Mouse (Mus musculus) forebrain, embryonic 16.5 days (tissue): ENCODE data around the gene Mstn. TPM values are rescaled to one million over a fixed set of nuclear protein-coding genes. Genes with fewer than 3 reads are reported as not detected.
A peak's percentile ranks its signal among the peaks of the same experiment; 100 is the strongest.

Experiments
- ATAC-seq: fragments of 200-750 bp; cut with Nextera tagmentation; 2 replicates; pipeline ENCODE4 v1.8.0; 2017; ENCODE audit warnings: mild to moderate bottlenecking, moderate library complexity
- H3K27ac ChIP-seq: fragments of 300-500 bp; sonication (generic); 2 replicates; pipeline ENCODE4 v1.5.1; 2014; ENCODE audit warnings: low read length, control low read depth
- H3K27me3 ChIP-seq: fragments of 300-500 bp; sonication (generic); replicated peaks from 2 replicates; pipeline ENCODE4 v1.6.1; 2014; ENCODE audit warnings: low read length; ENCODE audit not compliant: control insufficient read depth, insufficient read depth
- H3K36me3 ChIP-seq: fragments of 300-500 bp; sonication (generic); 2 replicates; pipeline ENCODE4 v1.6.1; 2014; ENCODE audit not compliant: control insufficient read depth, insufficient read depth
- H3K4me1 ChIP-seq: fragments of 300-500 bp; sonication (generic); replicated peaks from 2 replicates; pipeline ENCODE4 v1.6.1; 2014; ENCODE audit warnings: low read length; ENCODE audit not compliant: control insufficient read depth, insufficient read depth
- H3K4me2 ChIP-seq: fragments of 300-500 bp; sonication (generic); 2 replicates; pipeline ENCODE4 v1.6.1; 2014; ENCODE audit warnings: mild to moderate bottlenecking, low read length, control low read depth
- H3K4me3 ChIP-seq: fragments of 300-500 bp; sonication (generic); replicated peaks from 2 replicates; pipeline ENCODE4 v1.5.1; 2014; ENCODE audit warnings: mild to moderate bottlenecking, low read length, control low read depth
- H3K9ac ChIP-seq: fragments of 300-500 bp; sonication (generic); replicated peaks from 2 replicates; pipeline ENCODE4 v1.6.1; 2014; ENCODE audit warnings: low read depth, low read length, control low read depth
- H3K9me3 ChIP-seq: fragments of 300-500 bp; sonication (generic); 2 replicates; pipeline ENCODE4 v1.6.1; 2016; ENCODE audit warnings: low read length; ENCODE audit not compliant: control insufficient read depth
- WGBS: fragments of 180-500 bp; shearing (Covaris S2); extraction: QIAGEN DNeasy Blood & Tissue Kit; methylation state at CpG from one replicate; pipeline ENCODE4 v1.1.7; 2014; 5-methylcytosine and 5-hydroxymethylcytosine counted together
- polyA plus RNA-seq: library from polyadenylated mRNA; unstranded; fragments of >200 nt; fragmentation: Nextera tagmentation; extraction: Ambion mirVana; gene quantifications from 2 replicates; pipeline ENCODE4 v1.2.1, GENCODE M21; 2015

Gene Mstn
- polyA plus RNA-seq, 1 experiment from 2014 or later = 0.68 TPM

DNA sequence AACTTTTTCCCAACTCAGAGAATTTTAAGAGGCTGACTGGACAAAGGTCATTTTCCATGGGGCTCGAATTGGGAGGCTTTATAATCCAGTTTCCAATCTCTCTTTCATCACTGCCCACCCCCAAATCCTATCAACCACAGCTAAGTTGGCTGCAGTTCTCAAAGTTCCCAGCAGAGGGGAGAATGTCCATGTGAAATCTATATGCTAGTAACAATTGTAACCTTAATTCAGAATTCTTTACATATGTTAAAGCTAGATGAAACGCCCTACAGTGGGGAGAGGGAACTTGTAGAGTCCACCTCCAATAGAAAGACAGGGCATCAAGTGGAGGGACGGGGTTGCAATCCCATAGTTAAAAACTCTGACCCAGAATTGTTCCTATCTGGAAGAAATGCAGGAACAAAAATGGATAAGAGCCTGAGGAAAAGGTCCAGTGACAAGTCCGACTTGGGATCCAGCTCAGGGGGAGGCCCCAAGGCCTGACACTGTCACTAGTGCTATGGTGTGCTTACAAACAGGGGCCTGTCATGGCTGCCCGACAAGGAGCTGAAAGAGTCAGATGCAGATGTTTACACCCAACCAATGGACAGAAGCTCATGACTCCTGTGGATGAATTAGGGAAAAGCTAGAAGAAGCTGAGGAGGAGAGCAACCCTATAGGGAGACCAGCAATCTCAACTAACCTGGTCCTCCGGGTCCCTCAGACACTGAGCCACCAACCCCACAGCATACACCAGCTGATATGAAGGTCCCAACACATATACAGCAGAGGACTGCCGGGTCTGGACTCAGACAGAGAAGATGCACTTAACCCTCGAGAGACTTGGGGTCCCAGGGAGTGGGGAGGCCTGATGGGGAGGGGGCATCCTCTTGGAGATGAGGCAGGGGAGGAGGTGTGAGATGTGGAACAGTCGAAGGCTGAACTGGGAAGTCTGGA lies 8.1 kb upstream of the Mstn start:
- Histone ChIP-seq H3K36me3 (no peaks in the 10 kb centered on the region), H3K9ac (no peak overlapping the region), H3K9me3 (no peaks in the 10 kb centered on the region), H3K27ac (no peak overlapping the region), H3K27me3 (no peaks in the 10 kb centered on the region), H3K4me3 (no peak overlapping the region), H3K4me1 (no peaks in the 10 kb centered on the region), H3K4me2 (no peak overlapping the region)
- ATAC-seq = peak; percentile 79; the same call in 1 of the 2 replicates
- 50% methylated on average over 9 of the region's 9 CpGs for WGBS

DNA sequence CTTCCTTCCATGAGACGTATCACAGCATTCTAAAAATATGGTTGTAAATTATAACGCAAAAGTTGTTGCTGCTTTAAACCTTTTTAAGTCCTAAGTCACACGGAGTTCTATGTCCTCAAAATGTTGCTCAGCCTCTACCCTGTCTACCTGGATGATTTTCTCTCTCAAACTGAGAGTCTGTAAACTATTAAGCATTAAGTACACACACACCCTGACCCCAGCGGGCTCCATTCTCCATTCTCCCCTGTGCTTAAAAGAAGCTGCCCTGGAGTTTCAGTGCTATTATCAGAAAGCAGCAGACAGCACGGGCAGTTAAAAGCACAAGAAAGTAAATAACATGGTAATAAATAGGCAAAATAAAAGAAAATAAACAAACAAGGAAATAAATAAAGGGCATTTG lies 2.3 kb upstream of the Mstn start:
- Histone ChIP-seq H3K27ac (no peak overlapping the region), H3K4me1 (peaks cover 14% of the 10 kb centered on the region), H3K36me3 (no peaks in the 10 kb centered on the region), H3K4me2 (no peak overlapping the region), H3K9ac (no peak overlapping the region), H3K27me3 (no peaks in the 10 kb centered on the region), H3K4me3 (no peak overlapping the region), H3K9me3 (no peaks in the 10 kb centered on the region)
- WGBS = 78% methylated on average over 5 of the region's 5 CpGs
- ATAC-seq = no peak

DNA sequence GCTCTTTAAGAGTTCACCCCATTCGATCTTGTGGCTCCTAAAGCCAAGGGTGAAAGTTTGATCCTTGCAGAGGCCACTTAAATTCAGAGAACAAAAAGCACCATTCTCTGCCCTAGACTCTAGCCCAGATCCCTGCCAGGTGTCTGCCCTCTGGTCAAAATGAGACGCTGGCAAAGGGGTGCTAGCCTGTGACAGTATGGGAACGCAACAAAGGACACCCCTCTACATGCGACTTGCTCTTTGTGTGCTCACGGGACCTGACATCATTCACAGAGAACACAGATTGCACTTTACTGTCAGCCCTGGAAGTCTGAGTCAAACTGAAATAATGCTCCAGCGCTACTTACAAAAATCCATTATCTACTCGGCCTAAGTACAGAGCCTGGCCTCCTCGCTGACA lies 941 bp upstream of the Mstn start:
- Histone ChIP-seq H3K4me1 (peaks cover 14% of the 10 kb centered on the region), H3K4me3 (no peak overlapping the region), H3K36me3 (no peaks in the 10 kb centered on the region), H3K9ac (0 out of 2 replicates have a peak overlapping the region, but pooled peaks have one; percentile 6), H3K27me3 (no peaks in the 10 kb centered on the region), H3K9me3 (no peaks in the 10 kb centered on the region), H3K27ac (no peak overlapping the region), H3K4me2 (no peak overlapping the region)
- WGBS = 19% methylated on average over 8 of the region's 8 CpGs
- no peak for ATAC-seq

DNA sequence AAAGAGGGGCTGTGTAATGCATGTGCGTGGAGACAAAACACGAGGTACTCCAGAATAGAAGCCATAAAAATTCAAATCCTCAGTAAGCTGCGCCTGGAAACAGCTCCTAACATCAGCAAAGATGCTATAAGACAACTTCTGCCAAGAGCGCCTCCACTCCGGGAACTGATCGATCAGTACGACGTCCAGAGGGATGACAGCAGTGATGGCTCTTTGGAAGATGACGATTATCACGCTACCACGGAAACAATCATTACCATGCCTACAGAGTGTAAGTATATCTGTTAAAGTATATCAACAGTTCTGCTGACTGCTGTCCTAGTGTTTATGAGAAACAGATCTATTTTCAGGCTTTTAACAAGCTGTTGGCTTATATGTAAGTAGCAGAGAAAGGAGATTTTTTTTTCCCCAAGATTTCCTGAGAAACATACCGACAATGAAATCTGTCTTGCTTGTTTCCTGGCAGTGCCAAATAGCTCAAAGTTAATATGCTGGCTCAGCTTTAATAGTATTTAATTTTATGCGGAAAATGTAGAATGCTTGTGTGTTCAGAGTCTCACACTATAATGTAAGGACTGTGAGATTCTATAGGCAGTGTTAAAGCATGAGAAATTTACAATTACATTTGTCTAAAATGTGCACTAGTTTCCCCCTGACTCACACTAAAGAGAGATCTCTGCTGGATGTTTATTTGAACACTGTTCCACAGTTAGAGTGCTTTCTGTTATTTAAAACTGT lies 600 bp downstream of the Mstn start:
- Histone ChIP-seq H3K4me2 (peak overlapping the region; percentile 33), H3K4me3 (0 out of 2 replicates have a peak overlapping the region, but pooled peaks have one; percentile 8)
- 40% methylated on average over 13 of the region's 13 CpGs for WGBS

DNA sequence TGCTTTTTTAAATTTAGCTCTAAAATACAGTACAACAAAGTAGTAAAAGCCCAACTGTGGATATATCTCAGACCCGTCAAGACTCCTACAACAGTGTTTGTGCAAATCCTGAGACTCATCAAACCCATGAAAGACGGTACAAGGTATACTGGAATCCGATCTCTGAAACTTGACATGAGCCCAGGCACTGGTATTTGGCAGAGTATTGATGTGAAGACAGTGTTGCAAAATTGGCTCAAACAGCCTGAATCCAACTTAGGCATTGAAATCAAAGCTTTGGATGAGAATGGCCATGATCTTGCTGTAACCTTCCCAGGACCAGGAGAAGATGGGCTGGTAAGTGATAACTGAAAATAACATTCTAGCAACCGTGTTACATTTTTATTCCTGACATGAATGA lies 2.5 kb downstream of the Mstn start:
- 81% methylated on average over 4 of the region's 4 CpGs for WGBS
- no peaks in the 10 kb centered on the region for H3K27me3 ChIP-seq
- no peaks in the 10 kb centered on the region for H3K36me3 ChIP-seq
- no peak overlapping the region for H3K4me2 ChIP-seq
- H3K27ac ChIP-seq = no peak overlapping the region
- no peak overlapping the region for H3K9ac ChIP-seq
- no peak for ATAC-seq
- H3K4me3 ChIP-seq = no peak overlapping the region
- H3K9me3 ChIP-seq = no peaks in the 10 kb centered on the region
- peaks cover 14% of the 10 kb centered on the region for H3K4me1 ChIP-seq

More for the DNA sequence above, 600 bp downstream of the Mstn start:
- H3K9me3 ChIP-seq = no peaks in the 10 kb centered on the region
- ATAC-seq = peak; percentile 92
- no peaks in the 10 kb centered on the region for H3K36me3 ChIP-seq
- H3K27ac ChIP-seq = peak overlapping the region; percentile 50; the same call in 1 of the 2 replicates
- no peaks in the 10 kb centered on the region for H3K27me3 ChIP-seq
- H3K9ac ChIP-seq = no peak overlapping the region; the same call in 1 of the 2 replicates
- H3K4me1 ChIP-seq = peaks cover 14% of the 10 kb centered on the region

DNA sequence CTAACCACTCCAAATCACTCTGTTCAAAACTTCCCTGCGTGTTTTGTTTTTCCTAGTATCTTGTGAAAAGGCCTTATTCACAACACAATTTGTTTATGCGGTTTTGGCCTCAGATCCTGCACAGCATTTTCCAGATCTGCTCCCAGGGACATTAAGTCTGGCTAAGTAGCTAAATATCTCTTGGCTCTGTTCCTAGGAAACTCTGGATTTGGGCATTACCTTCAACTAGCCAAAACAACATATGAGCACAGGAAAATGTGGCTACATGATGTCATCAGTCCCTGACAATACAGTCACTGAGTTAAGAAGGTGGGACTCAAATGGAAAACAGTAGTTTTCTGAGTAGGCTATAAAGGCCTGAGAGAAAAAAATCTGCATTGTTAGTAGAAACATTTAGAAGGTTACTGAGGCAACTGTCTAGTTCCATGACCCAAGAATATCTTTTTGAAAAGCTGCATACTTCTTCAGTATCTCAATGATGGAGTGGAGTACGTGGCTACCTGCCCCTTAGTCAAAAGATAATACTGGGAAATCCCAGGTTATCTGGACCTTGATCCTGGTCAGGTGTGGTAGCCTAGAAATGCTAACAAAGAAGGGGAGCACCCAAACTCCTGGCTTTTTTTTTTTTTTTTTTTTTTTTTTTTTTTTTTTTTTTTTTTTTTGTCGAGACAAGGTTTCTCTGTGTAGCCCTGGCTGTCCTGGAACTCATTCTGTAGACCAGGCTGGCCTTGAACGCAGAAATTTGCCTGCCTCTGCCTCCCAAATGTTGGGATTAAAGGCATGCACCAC lies 8.5 kb downstream of the Mstn start:
- H3K9ac ChIP-seq = no peak overlapping the region
- no peaks in the 10 kb centered on the region for H3K27me3 ChIP-seq
- no peak overlapping the region for H3K4me3 ChIP-seq
- no peaks in the 10 kb centered on the region for H3K36me3 ChIP-seq
- H3K4me1 ChIP-seq = 0 out of 2 replicates have a peak, but pooled peaks cover 3% of the 10 kb centered on the region
- no peak overlapping the region for H3K4me2 ChIP-seq
- peak; percentile 43; the same call in 1 of the 2 replicates for ATAC-seq
- WGBS = 69% methylated on average over 5 of the region's 5 CpGs
- H3K9me3 ChIP-seq = no peaks in the 10 kb centered on the region
- no peak overlapping the region for H3K27ac ChIP-seq

DNA sequence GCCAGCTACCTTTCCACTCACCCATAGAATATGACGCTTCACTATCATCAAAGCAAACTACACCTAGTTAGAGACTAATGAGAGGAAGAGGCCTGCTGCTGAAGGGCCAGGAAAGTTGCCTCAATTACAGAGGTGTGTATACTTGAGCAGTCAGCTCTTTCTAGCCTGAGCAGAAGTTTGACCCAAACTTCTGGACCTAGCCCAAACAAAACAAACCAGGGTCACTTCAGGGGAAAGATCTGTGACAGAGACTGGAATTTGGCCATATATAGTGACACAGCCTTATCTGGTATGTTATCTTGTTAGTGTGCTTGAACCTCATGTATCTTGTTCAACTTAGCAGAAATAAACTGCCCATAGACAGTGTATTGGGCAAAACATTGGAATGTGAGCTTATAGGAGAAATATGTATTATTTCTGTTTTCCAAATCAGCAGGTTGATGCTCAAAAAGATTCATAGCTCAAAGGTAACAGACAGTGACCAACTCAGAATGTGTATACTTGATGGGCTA lies 9.3 kb downstream of the Mstn start:
- H3K4me3 ChIP-seq = no peak overlapping the region
- H3K36me3 ChIP-seq = no peaks in the 10 kb centered on the region
- WGBS = 93% methylated on average over 1 of the region's 1 CpGs
- H3K27ac ChIP-seq = no peak overlapping the region
- no peaks in the 10 kb centered on the region for H3K9me3 ChIP-seq
- no peak overlapping the region for H3K4me2 ChIP-seq
- H3K4me1 ChIP-seq = 0 out of 2 replicates have a peak, but pooled peaks cover 3% of the 10 kb centered on the region
- H3K27me3 ChIP-seq = no peaks in the 10 kb centered on the region
- H3K9ac ChIP-seq = no peak overlapping the region
- ATAC-seq = no peak

DNA sequence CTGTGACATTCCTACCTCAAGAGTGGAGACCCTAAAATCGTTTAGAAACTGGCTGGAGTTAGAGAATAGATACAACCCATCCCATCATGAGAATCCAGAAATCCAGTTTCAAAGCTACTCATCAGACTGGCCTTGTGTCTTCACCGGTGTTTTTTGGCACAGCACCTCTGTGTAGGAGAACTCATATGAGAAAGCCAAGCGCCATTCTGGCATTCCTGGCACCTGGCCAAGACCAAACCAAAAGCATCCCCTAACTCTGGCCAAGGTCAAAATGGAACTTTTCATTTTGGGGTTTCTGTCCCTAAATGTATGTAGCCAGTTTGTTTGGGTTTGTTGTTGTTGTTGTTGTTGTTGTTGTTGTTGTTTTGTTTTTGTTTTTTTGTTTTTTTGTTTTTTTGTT lies 15.2 kb downstream of the Mstn start:
- Histone ChIP-seq H3K36me3 (no peaks in the 10 kb centered on the region), H3K4me2 (no peak overlapping the region), H3K27ac (no peak overlapping the region), H3K9me3 (no peaks in the 10 kb centered on the region), H3K4me3 (no peak overlapping the region), H3K27me3 (no peaks in the 10 kb centered on the region), H3K9ac (no peak overlapping the region), H3K4me1 (no peaks in the 10 kb centered on the region)
- 75% methylated on average over 3 of the region's 3 CpGs for WGBS
- no peak for ATAC-seq
